Mouse (Mus musculus) embryonic facial prominence, embryonic 15.5 days (tissue): ENCODE data around the gene Elmod2. TPM values are rescaled to one million over a fixed set of nuclear protein-coding genes. Genes with fewer than 3 reads are reported as not detected.
A peak's percentile ranks its signal among the peaks of the same experiment; 100 is the strongest.

Experiments
- ATAC-seq: fragments of 200-750 bp; cut with Nextera tagmentation; 2 replicates; pipeline ENCODE4 v1.8.0; 2017; ENCODE audit warnings: low read depth, moderate TSS enrichment; ENCODE audit not compliant: insufficient number of reproducible peaks, low FRiP score, low TSS enrichment
- H3K27ac ChIP-seq: fragments of 300-500 bp; sonication (generic); replicated peaks from 2 replicates; pipeline ENCODE4 v1.5.1; 2015; ENCODE audit warnings: mild to moderate bottlenecking, inconsistent platforms
- H3K27me3 ChIP-seq: fragments of 300-500 bp; sonication (generic); 2 replicates; pipeline ENCODE4 v1.6.1; 2015; ENCODE audit warnings: inconsistent platforms
- H3K36me3 ChIP-seq: fragments of 300-500 bp; sonication (generic); 2 replicates; pipeline ENCODE4 v1.6.1; 2015; ENCODE audit warnings: mild to moderate bottlenecking, inconsistent platforms
- H3K4me1 ChIP-seq: fragments of 300-500 bp; sonication (generic); 2 replicates; pipeline ENCODE4 v1.6.1; 2015; ENCODE audit warnings: inconsistent platforms
- H3K4me2 ChIP-seq: fragments of 300-500 bp; sonication (generic); replicated peaks from 2 replicates; pipeline ENCODE4 v1.6.1; 2015; ENCODE audit warnings: mild to moderate bottlenecking, inconsistent platforms
- H3K4me3 ChIP-seq: fragments of 300-500 bp; sonication (generic); replicated peaks from 2 replicates; pipeline ENCODE4 v1.5.1; 2015; ENCODE audit warnings: mild to moderate bottlenecking, inconsistent platforms
- H3K9ac ChIP-seq: fragments of 300-500 bp; sonication (generic); 2 replicates; pipeline ENCODE4 v1.6.1; 2015; ENCODE audit warnings: inconsistent platforms
- H3K9me3 ChIP-seq: fragments of 300-500 bp; sonication (generic); replicated peaks from 2 replicates; pipeline ENCODE4 v1.6.1; 2016; ENCODE audit warnings: inconsistent platforms
- WGBS: fragments of 180-500 bp; shearing (Covaris S2); methylation state at CpG from one replicate; pipeline ENCODE4 v1.1.7; 2015; 5-methylcytosine and 5-hydroxymethylcytosine counted together
- polyA plus RNA-seq: library from polyadenylated mRNA; unstranded; fragments of >200 nt; fragmentation: Nextera tagmentation; extraction: Ambion mirVana; gene quantifications from 2 replicates; pipeline ENCODE4 v1.2.1, GENCODE M21; 2015

The Elmod2 gene
- polyA plus RNA-seq, 1 experiment from 2014 or later = 16.5 TPM

GRCm38 (mm10) chr8:83278431-83278830 lies 53.9 kb downstream of the Elmod2 start:
- H3K27me3 ChIP-seq = no peaks in the 10 kb centered on the region
- no peak overlapping the region for H3K4me3 ChIP-seq
- no peak overlapping the region for H3K4me2 ChIP-seq
- no peak overlapping the region for H3K27ac ChIP-seq
- no peaks in the 10 kb centered on the region for H3K9me3 ChIP-seq
- no peaks in the 10 kb centered on the region for H3K36me3 ChIP-seq
- no peaks in the 10 kb centered on the region for H3K4me1 ChIP-seq
- no peak for ATAC-seq
- WGBS = 72% methylated on average over 6 of the region's 6 CpGs
- H3K9ac ChIP-seq = no peak overlapping the region

GRCm38 (mm10) chr8:83274470-83274869 lies 57.8 kb downstream of the Elmod2 start:
- Histone ChIP-seq H3K4me3 (no peak overlapping the region), H3K27ac (no peak overlapping the region), H3K9me3 (no peaks in the 10 kb centered on the region), H3K27me3 (no peaks in the 10 kb centered on the region), H3K4me1 (no peaks in the 10 kb centered on the region), H3K36me3 (0 out of 2 replicates have a peak, but pooled peaks cover 3% of the 10 kb centered on the region), H3K9ac (no peak overlapping the region), H3K4me2 (no peak overlapping the region)
- WGBS = 48% methylated on average over 11 of the region's 11 CpGs
- ATAC-seq = peak; percentile 29; the same call in 1 of the 2 replicates

- WGBS = 60% methylated on average over 10 of the region's 10 CpGs
- Histone ChIP-seq H3K27me3 (no peaks in the 10 kb centered on the region), H3K4me3 (no peak overlapping the region), H3K27ac (no peak overlapping the region), H3K4me2 (no peak overlapping the region), H3K36me3 (0 out of 2 replicates have a peak, but pooled peaks cover 3% of the 10 kb centered on the region), H3K9ac (no peak overlapping the region), H3K4me1 (no peaks in the 10 kb centered on the region), H3K9me3 (no peaks in the 10 kb centered on the region)
- no peak for ATAC-seq
Measured at GRCm38 (mm10) chr8:83272464-83272863, 59.8 kb downstream of the Elmod2 start.

- H3K4me3 ChIP-seq = no peak overlapping the region
- H3K9ac ChIP-seq = no peak overlapping the region
- no peak overlapping the region for H3K27ac ChIP-seq
- no peaks in the 10 kb centered on the region for H3K4me1 ChIP-seq
- peaks cover 3% of the 10 kb centered on the region; the same call in 1 of the 2 replicates for H3K36me3 ChIP-seq
- no peak for ATAC-seq
- no peak overlapping the region for H3K4me2 ChIP-seq
- WGBS = 93% methylated on average over 14 of the region's 14 CpGs
- H3K27me3 ChIP-seq = no peaks in the 10 kb centered on the region
- H3K9me3 ChIP-seq = no peaks in the 10 kb centered on the region
Measured at GRCm38 (mm10) chr8:83271172-83271571, 61.1 kb downstream of the Elmod2 start.

Other genes starting within 250 kb of the Elmod2 start
- gene Tbc1d9, start 167.1 kb downstream of the Elmod2 start, polyA plus RNA-seq = 1.7 and 2.0 TPM in 2 replicates
- gene Gm10645, start 166.3 kb downstream of the Elmod2 start, polyA plus RNA-seq = 2.3 TPM in 2 replicates
- gene Ucp1, start 42.1 kb downstream of the Elmod2 start, polyA plus RNA-seq = 0.13 TPM in 1 of 2 replicates, not detected in the other
- gene Mgat4d, start 16.0 kb upstream of the Elmod2 start, polyA plus RNA-seq = not detected in 2 replicates
- 3.1 and 6.0 TPM in 2 replicates for gene Clgn, start 57.4 kb upstream of the Elmod2 start, polyA plus RNA-seq
- gene Scoc, start 125.9 kb upstream of the Elmod2 start, polyA plus RNA-seq = 99.0 and 103 TPM in 2 replicates
- 0.14 and 0.36 TPM in 2 replicates for gene Olfr370, start 203.3 kb upstream of the Elmod2 start, polyA plus RNA-seq
- 285 and 288 TPM in 2 replicates for gene Ndufb7, start 234.2 kb upstream of the Elmod2 start, polyA plus RNA-seq